Mouse (Mus musculus) hindbrain, embryonic 15.5 days (tissue): ENCODE measurements around the gene Wtap. TPM values are rescaled to one million over a fixed set of nuclear protein-coding genes. Genes with fewer than 3 reads are reported as not detected.
"Not testable (repeated sequence)": the region's sequence is repeated elsewhere in the genome, so short reads cannot be mapped to it uniquely, and the experiment has no call there.

Source experiments
- ATAC-seq: fragments of 200-750 bp; cut with Nextera tagmentation; 2 replicates; pipeline ENCODE4 v1.8.0; 2017; ENCODE audit warnings: low read depth, moderate number of reproducible peaks, moderate TSS enrichment; ENCODE audit not compliant: low FRiP score
- H3K27ac ChIP-seq: fragments of 300-500 bp; sonication (generic); replicated peaks from 2 replicates; pipeline ENCODE4 v1.5.1; 2015; ENCODE audit warnings: mild to moderate bottlenecking, inconsistent platforms
- H3K27me3 ChIP-seq: fragments of 300-500 bp; sonication (generic); 2 replicates; pipeline ENCODE4 v1.6.1; 2015; ENCODE audit warnings: control low read depth, inconsistent platforms
- H3K36me3 ChIP-seq: fragments of 300-500 bp; sonication (generic); 2 replicates; pipeline ENCODE4 v1.6.1; 2015; ENCODE audit warnings: control low read depth, inconsistent platforms
- H3K4me1 ChIP-seq: fragments of 300-500 bp; sonication (generic); replicated peaks from 2 replicates; pipeline ENCODE4 v1.6.1; 2015; ENCODE audit warnings: control low read depth, inconsistent platforms
- H3K4me2 ChIP-seq: fragments of 300-500 bp; sonication (generic); 2 replicates; pipeline ENCODE4 v1.6.1; 2015; ENCODE audit warnings: moderate library complexity, mild to moderate bottlenecking, inconsistent platforms
- H3K4me3 ChIP-seq: fragments of 300-500 bp; sonication (generic); 2 replicates; pipeline ENCODE4 v1.5.1; 2015; ENCODE audit warnings: mild to moderate bottlenecking, inconsistent platforms
- H3K9ac ChIP-seq: fragments of 300-500 bp; sonication (generic); 2 replicates; pipeline ENCODE4 v1.6.1; 2015; ENCODE audit warnings: inconsistent platforms
- H3K9me3 ChIP-seq: fragments of 300-500 bp; sonication (generic); 2 replicates; pipeline ENCODE4 v1.6.1; 2016; ENCODE audit warnings: control low read depth, inconsistent platforms
- WGBS: fragments of 180-500 bp; shearing (Covaris S2); methylation state at CpG from one replicate; pipeline ENCODE4 v1.1.7; 2015; 5-methylcytosine and 5-hydroxymethylcytosine counted together
- polyA plus RNA-seq: library from polyadenylated mRNA; unstranded; fragments of >200 nt; fragmentation: Nextera tagmentation; extraction: Ambion mirVana; gene quantifications from 2 replicates; pipeline ENCODE4 v1.2.1, GENCODE M21; 2015

Wtap gene
- 123 and 124 TPM in 2 replicates for polyA plus RNA-seq

GRCm38 (mm10) chr17:12994069-12994468 lies at the start of gene Wtap:
Gene Wtap, minus strand, starts transcription at chr17:12994169.
- WGBS: 83% methylated on average over 1 of the region's 1 CpGs
- Histone ChIP-seq H3K4me3 (peak within 1 kb of the TSS; percentile 96), H3K4me1 (peaks cover 24% of the 10 kb centered on the region), H3K36me3 (no peaks in the 10 kb centered on the region), H3K27ac (peak within 1 kb of the TSS; percentile 100), H3K9me3 (no peaks in the 10 kb centered on the region), H3K4me2 (peak within 1 kb of the TSS; percentile 75), H3K9ac (peak within 1 kb of the TSS; percentile 98), H3K27me3 (no peaks in the 10 kb centered on the region)
- no peak for ATAC-seq

GRCm38 (mm10) chr17:13036627-13037192 lies 42.7 kb upstream of the Wtap start:
- H3K36me3 ChIP-seq, H3K27ac ChIP-seq, H3K9ac ChIP-seq, H3K9me3 ChIP-seq, H3K4me2 ChIP-seq, H3K4me3 ChIP-seq, H3K4me1 ChIP-seq, H3K27me3 ChIP-seq: not testable (repeated sequence)
- 89% methylated on average over 5 of the region's 12 CpGs for WGBS
- ATAC-seq: 0 out of 2 replicates have a peak, but pooled peaks have one; percentile 45

GRCm38 (mm10) chr17:13013316-13013715 lies 19.3 kb upstream of the Wtap start:
- no peaks in the 10 kb centered on the region for H3K9me3 ChIP-seq
- 71% methylated on average over 3 of the region's 3 CpGs for WGBS
- ATAC-seq: no peak
- H3K9ac ChIP-seq: no peak overlapping the region
- H3K4me2 ChIP-seq: no peak overlapping the region
- no peak overlapping the region for H3K4me3 ChIP-seq
- peaks cover 51% of the 10 kb centered on the region for H3K36me3 ChIP-seq
- H3K4me1 ChIP-seq: peaks cover 18% of the 10 kb centered on the region
- no peaks in the 10 kb centered on the region for H3K27me3 ChIP-seq
- no peak overlapping the region for H3K27ac ChIP-seq

- H3K4me2 ChIP-seq: peak overlapping the region; percentile 91
- peaks cover 18% of the 10 kb centered on the region for H3K4me1 ChIP-seq
- WGBS: 44% methylated on average over 3 of the region's 3 CpGs
- no peaks in the 10 kb centered on the region for H3K9me3 ChIP-seq
- no peak overlapping the region for H3K27ac ChIP-seq
- no peaks in the 10 kb centered on the region for H3K27me3 ChIP-seq
- H3K36me3 ChIP-seq: peaks cover 37% of the 10 kb centered on the region
- no peak overlapping the region for H3K4me3 ChIP-seq
- ATAC-seq: no peak
- no peak overlapping the region for H3K9ac ChIP-seq
Observed at GRCm38 (mm10) chr17:13009887-13010286, 15.9 kb upstream of the Wtap start.

GRCm38 (mm10) chr17:13008528-13008927 lies 14.6 kb upstream of the Wtap start:
- no peaks in the 10 kb centered on the region for H3K9me3 ChIP-seq
- 1% methylated on average over 10 of the region's 10 CpGs for WGBS
- no peak; the same call in 1 of the 2 replicates for ATAC-seq
- no peaks in the 10 kb centered on the region for H3K27me3 ChIP-seq
- H3K4me2 ChIP-seq: peak overlapping the region; percentile 91
- H3K4me3 ChIP-seq: peak overlapping the region; percentile 77
- peak overlapping the region; percentile 90 for H3K27ac ChIP-seq
- H3K9ac ChIP-seq: peak overlapping the region; percentile 80
- H3K36me3 ChIP-seq: peaks cover 25% of the 10 kb centered on the region
- H3K4me1 ChIP-seq: peaks cover 18% of the 10 kb centered on the region

- peak; percentile 97 for ATAC-seq
- H3K9me3 ChIP-seq: no peaks in the 10 kb centered on the region
- H3K4me3 ChIP-seq: peak overlapping the region; percentile 77
- peak overlapping the region; percentile 90 for H3K27ac ChIP-seq
- no peaks in the 10 kb centered on the region for H3K27me3 ChIP-seq
- peak overlapping the region; percentile 91 for H3K4me2 ChIP-seq
- peaks cover 18% of the 10 kb centered on the region for H3K4me1 ChIP-seq
- whole genome bisulfite sequencing: under 1% methylated on average over 76 of the region's 76 CpGs
- peaks cover 18% of the 10 kb centered on the region for H3K36me3 ChIP-seq
- peak overlapping the region; percentile 80 for H3K9ac ChIP-seq
Observed at GRCm38 (mm10) chr17:13007730-13008425, 13.9 kb upstream of the Wtap start.

- peak overlapping the region; percentile 77 for H3K4me3 ChIP-seq
- peaks cover 18% of the 10 kb centered on the region for H3K4me1 ChIP-seq
- H3K9me3 ChIP-seq: no peaks in the 10 kb centered on the region
- H3K9ac ChIP-seq: peak overlapping the region; percentile 80; the same call in 1 of the 2 replicates
- H3K4me2 ChIP-seq: peak overlapping the region; percentile 91
- no peak for ATAC-seq
- H3K27me3 ChIP-seq: no peaks in the 10 kb centered on the region
- H3K27ac ChIP-seq: peak overlapping the region; percentile 90; the same call in 1 of the 2 replicates
- 58% methylated on average over 5 of the region's 5 CpGs for WGBS
- peaks cover 9% of the 10 kb centered on the region for H3K36me3 ChIP-seq
Observed at GRCm38 (mm10) chr17:13006984-13007383, 13.0 kb upstream of the Wtap start.

- 93% methylated on average over 2 of the region's 2 CpGs for WGBS
- Histone ChIP-seq H3K4me3 (peak within 1 kb of the TSS; percentile 77), H3K9ac (peak within 1 kb of the TSS; percentile 80), H3K4me2 (peak within 1 kb of the TSS; percentile 91), H3K4me1 (peaks cover 18% of the 10 kb centered on the region), H3K27ac (peak within 1 kb of the TSS; percentile 90)
- ATAC-seq, H3K9me3 ChIP-seq, H3K27me3 ChIP-seq, H3K36me3 ChIP-seq: not testable (repeated sequence)
Observed at GRCm38 (mm10) chr17:13006546-13006945, 12.6 kb upstream of the Wtap start, which contains the start of gene Sod2. Gene Sod2, plus strand, starts transcription at chr17:13006846.

- ATAC-seq, H3K27me3 ChIP-seq, H3K4me1 ChIP-seq, H3K4me3 ChIP-seq, H3K9me3 ChIP-seq, H3K36me3 ChIP-seq, H3K27ac ChIP-seq, H3K9ac ChIP-seq, H3K4me2 ChIP-seq: not testable (repeated sequence)
- 79% methylated on average over 2 of the region's 2 CpGs for WGBS
Observed at GRCm38 (mm10) chr17:13004436-13004835, 10.5 kb upstream of the Wtap start.

- H3K9ac ChIP-seq, H3K4me1 ChIP-seq, H3K27me3 ChIP-seq, H3K9me3 ChIP-seq, H3K4me3 ChIP-seq, H3K27ac ChIP-seq, H3K36me3 ChIP-seq, ATAC-seq, H3K4me2 ChIP-seq: not testable (repeated sequence)
- WGBS: 91% methylated on average over 5 of the region's 5 CpGs
Observed at GRCm38 (mm10) chr17:13002243-13002642, 8.3 kb upstream of the Wtap start.

- Histone ChIP-seq H3K4me1 (no peaks in the 10 kb centered on the region), H3K4me2 (no peak overlapping the region), H3K4me3 (no peak overlapping the region), H3K9ac (no peak overlapping the region), H3K27ac (no peak overlapping the region), H3K27me3 (no peaks in the 10 kb centered on the region), H3K36me3 (no peaks in the 10 kb centered on the region), H3K9me3 (no peaks in the 10 kb centered on the region)
- 78% methylated on average over 6 of the region's 6 CpGs for WGBS
- no peak for ATAC-seq
Observed at GRCm38 (mm10) chr17:12999069-12999468, 5.1 kb upstream of the Wtap start.

GRCm38 (mm10) chr17:12997890-12998289 lies 3.9 kb upstream of the Wtap start:
- H3K36me3 ChIP-seq: no peaks in the 10 kb centered on the region
- H3K27ac ChIP-seq: no peak overlapping the region
- no peak for ATAC-seq
- H3K4me3 ChIP-seq: no peak overlapping the region
- no peaks in the 10 kb centered on the region for H3K9me3 ChIP-seq
- H3K4me2 ChIP-seq: no peak overlapping the region
- WGBS: 89% methylated on average over 5 of the region's 5 CpGs
- peaks cover 6% of the 10 kb centered on the region; the same call in 1 of the 2 replicates for H3K4me1 ChIP-seq
- H3K27me3 ChIP-seq: no peaks in the 10 kb centered on the region
- H3K9ac ChIP-seq: no peak overlapping the region
